ENCODE assay signal across 13 mouse cellular contexts in genomic region chr8:126326731-126327130, GRCm38 (mm10). TPM values are rescaled to one million over a fixed set of nuclear protein-coding genes. Genes with fewer than 3 reads are reported as not detected.
A peak's percentile ranks its signal among the peaks of the same experiment; 100 is the strongest.
DNase-seq lines count a peak whose midpoint lies in the region; ATAC-seq and TF ChIP-seq lines count a peak whose summit lies in the region.
"Had no signal": no experiment of that assay in that cellular context is flagged by ENCODE, and none has a peak within 500 bp of the region (broad histone marks: within the 10 kb centered on the region; RNA-seq: fewer than 3 reads in every experiment).

No protein-coding gene starts in this region.

- H3K27me3 ChIP-seq in cerebellum, adult 2 months (ENCODE audit: control insufficient read depth, insufficient read depth, low read length) = no peaks in the 10 kb centered on the region
- no peaks in the 10 kb centered on the region for H3K27me3 ChIP-seq in limb, embryonic 13.5 days
- no peaks in the 10 kb centered on the region for H3K27me3 ChIP-seq in heart, embryonic 11.5 days (ENCODE audit: control insufficient read depth, insufficient read depth, low read length)
- H3K27me3 ChIP-seq: hindbrain, embryonic 15.5 days; neural tube, embryonic 13.5 days had no signal

- no peak overlapping the region for H3K4me3 ChIP-seq in cerebellum, adult 2 months (replicated peaks; ENCODE audit: insufficient read depth, low read depth, low read length)
- H3K4me3 ChIP-seq in limb, embryonic 13.5 days = no peak overlapping the region
- H3K4me3 ChIP-seq in heart, embryonic 11.5 days (ENCODE audit: low read depth, low read length) = no peak overlapping the region
- H3K4me3 ChIP-seq: forebrain, embryonic 10.5 days; heart, embryonic 10.5 days; hindbrain, embryonic 15.5 days; neural tube, embryonic 13.5 days had no signal

- ATAC-seq in limb, embryonic 13.5 days (ENCODE audit: low FRiP score, low read depth) = peak; percentile 94
- ATAC-seq in heart, embryonic 11.5 days (replicated peaks; ENCODE audit: insufficient number of reproducible peaks, low FRiP score, low TSS enrichment) = no peak
- ATAC-seq: liver, postnatal 0 days had no signal

- WGBS in cerebellum, adult 2 months = 10% methylated on average over 8 of the region's 8 CpGs
- 44% methylated on average over 8 of the region's 8 CpGs for WGBS in limb, embryonic 13.5 days
- WGBS in heart, embryonic 11.5 days (ENCODE audit: insufficient replicate concordance) = 62% methylated on average over 8 of the region's 8 CpGs

- H3K9me3 ChIP-seq in limb, embryonic 13.5 days = peaks cover 9% of the 10 kb centered on the region
- peaks cover 6% of the 10 kb centered on the region; the same call in 1 of the 2 replicates for H3K9me3 ChIP-seq in heart, embryonic 11.5 days (replicated peaks; ENCODE audit: control insufficient read depth, low read length)
- H3K9me3 ChIP-seq: hindbrain, embryonic 15.5 days had no signal

- no peaks in the 10 kb centered on the region for H3K36me3 ChIP-seq in limb, embryonic 13.5 days
- H3K36me3 ChIP-seq in heart, embryonic 11.5 days (ENCODE audit: control insufficient read depth, insufficient read depth, low read length) = no peaks in the 10 kb centered on the region
- H3K36me3 ChIP-seq: forebrain, embryonic 10.5 days; heart, embryonic 10.5 days; hindbrain, embryonic 15.5 days; neural tube, embryonic 13.5 days had no signal

- H3K4me2 ChIP-seq in limb, embryonic 13.5 days (replicated peaks) = no peak overlapping the region
- H3K4me2 ChIP-seq in heart, embryonic 11.5 days = no peak overlapping the region
- H3K4me2 ChIP-seq: hindbrain, embryonic 15.5 days; neural tube, embryonic 13.5 days had no signal

- no peak overlapping the region for H3K9ac ChIP-seq in limb, embryonic 13.5 days
- no peak overlapping the region for H3K9ac ChIP-seq in heart, embryonic 11.5 days (ENCODE audit: low read depth, low read length)
- H3K9ac ChIP-seq: hindbrain, embryonic 15.5 days; liver, postnatal 0 days; neural tube, embryonic 13.5 days had no signal

- no peak for TF ChIP-seq POLR2A in cerebellum, adult 2 months (IDR thresholded peaks at IDR 0.05; ENCODE audit: borderline replicate concordance, insufficient read depth, low read length)

- TF ChIP-seq CTCF in cerebellum, adult 2 months (IDR thresholded peaks at IDR 0.05; ENCODE audit: borderline replicate concordance, insufficient read depth, low read depth, low read length) = no peak

- H3K27ac ChIP-seq in cerebellum, adult 2 months (ENCODE audit: insufficient read depth, low read length) = peak overlapping the region; percentile 95
- H3K27ac ChIP-seq in limb, embryonic 13.5 days = peak overlapping the region; percentile 6; the same call in 1 of the 2 replicates
- no peak overlapping the region for H3K27ac ChIP-seq in heart, embryonic 11.5 days (ENCODE audit: low read depth, low read length)
- H3K27ac ChIP-seq: forebrain, embryonic 10.5 days; heart, embryonic 10.5 days; hindbrain, embryonic 15.5 days; neural tube, embryonic 13.5 days had no signal

- peak; percentile 84 to 89 for DNase-seq in cerebellum, adult 2 months
- peak; percentile 81 to 88 for DNase-seq in cerebellum, postnatal 25 days
- DNase-seq in layer of hippocampus, adult 9-10 months (ENCODE audit: low spot score) = peak; percentile 13
- DNase-seq in heart, postnatal 4 days = no peak
- no peak for DNase-seq in urinary bladder, postnatal 36 days (ENCODE audit: low spot score in 2 of 2)
- DNase-seq in embryo, embryonic 9.5 days (ENCODE audit: extremely low spot score) = no peak
- DNase-seq: liver, postnatal 0 days had no signal

- H3K4me1 ChIP-seq in cerebellum, adult 2 months (ENCODE audit: control insufficient read depth, insufficient read depth, low read length) = peaks cover 47% of the 10 kb centered on the region
- peaks cover 20% of the 10 kb centered on the region for H3K4me1 ChIP-seq in limb, embryonic 13.5 days
- H3K4me1 ChIP-seq in heart, embryonic 11.5 days (ENCODE audit: control insufficient read depth, insufficient read depth, low read length) = no peaks in the 10 kb centered on the region
- H3K4me1 ChIP-seq: heart, embryonic 10.5 days; hindbrain, embryonic 15.5 days; neural tube, embryonic 13.5 days had no signal

RNA-seq across cellular contexts. Expression of gene Slc35f3, which starts 28.4 kb away (rescaled TPM):
- polyA plus RNA-seq in cerebellum, adult 2 months (2012; rRNA removed) = 15.8 and 17.7 TPM in 2 replicates
- polyA plus RNA-seq in limb, embryonic 13.5 days (2015; fragmentation: Nextera tagmentation; extraction: Ambion mirVana) = 1.5 and 1.7 TPM in 2 replicates
- not detected for total RNA-seq in heart, postnatal 4 days (2021)
- not detected in 2 replicates for polyA plus RNA-seq in heart, embryonic 11.5 days (2014; fragmentation: Nextera tagmentation; extraction: Ambion mirVana)
- polyA plus RNA-seq: liver, postnatal 0 days had no signal

Comparison
In these comparisons a context has a peak if more than half of its experiments do, and no peak if none do; other contexts are left out.
1. DNase-seq: peak in cerebellum, adult 2 months (2 of 2), cerebellum, postnatal 25 days (2 of 2) and layer of hippocampus, adult 9-10 months (single experiment); none in heart, postnatal 4 days (single experiment), urinary bladder, postnatal 36 days (0 of 2) and embryo, embryonic 9.5 days (single experiment).